Mouse (Mus musculus): ENCODE results near the gene Mybbp1a. TPM values are rescaled to one million over a fixed set of nuclear protein-coding genes. Genes with fewer than 3 reads are reported as not detected.
A peak's percentile ranks its signal among the peaks of the same experiment; 100 is the strongest.

Mybbp1a gene
- 10 to 100 TPM; 71.8 to 90.1 TPM for total RNA-seq (2021)
- long read RNA-seq, experiment 1, full-length matches to known transcripts = 80 of 108 reads
- long read RNA-seq, experiment 1, partial matches to known transcripts = 19 of 108 reads
- long read RNA-seq, experiment 1, other reads (novel, unspliced or antisense) = 9 of 108 reads
- long read RNA-seq, experiment 2, full-length matches to known transcripts = 101 of 134 reads
- long read RNA-seq, experiment 2, partial matches to known transcripts = 21 of 134 reads
- long read RNA-seq, experiment 2, other reads (novel, unspliced or antisense) = 12 of 134 reads

- peak; percentile 97 to 98 for DNase-seq (ENCODE audit: low spot score in 2 of 2)
Observed at GRCm38 (mm10) chr11:72440965-72441664, at the start of gene Mybbp1a. Mybbp1a (plus strand) TSS chr11:72441355.

- no peak for DNase-seq (ENCODE audit: low spot score in 2 of 2)
Observed at GRCm38 (mm10) chr11:72393243-72393642, 47.9 kb upstream of the Mybbp1a start.

GRCm38 (mm10) chr11:72393669-72394068 lies 47.5 kb upstream of the Mybbp1a start:
- peak in 1 of 2 experiments; percentile 55 for DNase-seq (ENCODE audit: low spot score in 2 of 2)

DNA sequence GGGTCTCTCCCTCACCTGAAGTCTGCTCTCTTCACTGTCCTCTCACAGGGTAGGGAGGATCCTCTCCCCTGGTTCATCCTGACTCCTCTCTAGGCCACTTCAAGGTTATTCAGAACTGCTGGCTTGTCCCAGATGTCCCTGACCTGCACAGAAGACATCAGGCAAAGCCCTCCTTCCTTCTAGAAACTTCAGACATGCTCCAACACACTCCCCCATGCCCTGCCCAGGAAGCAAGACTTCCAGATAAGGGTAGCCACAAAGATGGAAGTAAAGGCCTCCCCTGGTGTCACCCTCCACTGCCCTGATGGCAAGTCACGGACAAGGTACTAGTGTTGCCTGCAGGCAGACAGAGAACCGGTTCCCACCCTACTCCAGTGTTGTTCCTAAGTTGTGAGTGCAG lies 46.5 kb upstream of the Mybbp1a start:
- DNase-seq (ENCODE audit: low spot score in 2 of 2) = no peak

DNA sequence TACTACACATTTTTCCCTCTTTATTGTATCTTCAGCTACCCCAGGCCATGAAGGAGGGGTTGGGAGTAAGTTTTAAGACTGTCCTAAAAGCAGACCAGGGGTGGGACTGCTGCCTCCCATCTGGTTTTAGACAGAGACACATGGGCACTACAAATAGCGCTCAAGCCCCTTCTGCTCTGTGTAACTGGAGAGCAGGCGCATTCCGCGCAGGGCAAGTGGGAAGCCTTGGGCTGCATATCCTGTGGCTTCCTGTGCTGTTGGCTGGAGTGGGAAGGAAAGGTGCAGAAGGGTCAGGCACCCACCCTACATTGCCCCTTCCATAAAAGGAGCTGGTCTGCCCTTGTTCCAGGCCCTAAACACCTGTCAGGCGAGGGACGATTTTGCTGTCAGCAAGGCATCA lies 45.5 kb upstream of the Mybbp1a start:
- no peak for DNase-seq (ENCODE audit: low spot score in 2 of 2)

- DNase-seq (ENCODE audit: low spot score in 2 of 2) = peak in 1 of 2 experiments; percentile 42
Observed at GRCm38 (mm10) chr11:72396621-72397020, 44.5 kb upstream of the Mybbp1a start.

GRCm38 (mm10) chr11:72397072-72397471 lies 44.1 kb upstream of the Mybbp1a start:
- peak; percentile 62 to 81 for DNase-seq (ENCODE audit: low spot score in 2 of 2)

DNA sequence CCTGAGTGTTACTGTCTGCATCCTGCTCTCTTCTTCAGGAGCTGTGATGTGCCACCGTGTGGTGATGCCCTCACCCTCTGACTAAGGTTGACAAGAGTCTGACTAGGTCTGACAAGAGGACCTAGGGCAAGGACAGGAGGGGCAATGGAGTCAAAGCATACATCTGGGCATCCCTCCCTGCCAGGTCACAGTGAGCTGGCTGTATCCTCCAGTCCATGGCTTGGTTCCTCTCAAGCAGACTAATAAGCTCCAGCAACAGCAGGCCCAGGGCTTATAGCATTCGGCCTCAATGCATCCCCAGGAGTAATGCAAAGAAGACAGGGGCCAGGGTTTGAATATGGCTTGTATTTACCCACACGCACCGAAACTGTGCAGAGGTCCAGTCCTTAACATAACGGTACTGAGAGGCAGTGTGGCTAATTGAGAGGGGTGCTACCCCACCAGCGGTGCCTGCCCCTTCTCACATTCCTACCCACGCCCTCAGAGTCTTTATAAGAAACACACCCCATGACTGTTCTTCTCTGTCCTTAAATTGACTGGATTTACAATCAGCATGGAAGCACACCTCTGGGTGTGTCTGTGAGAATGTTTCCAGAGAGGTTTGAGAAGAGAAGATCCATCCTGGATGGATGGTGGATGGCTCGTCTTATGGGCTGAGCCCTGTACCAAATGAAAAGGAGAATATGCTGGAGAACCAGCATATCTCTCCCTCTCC lies 43.2 kb upstream of the Mybbp1a start:
- no peak for DNase-seq (ENCODE audit: low spot score in 2 of 2)

DNA sequence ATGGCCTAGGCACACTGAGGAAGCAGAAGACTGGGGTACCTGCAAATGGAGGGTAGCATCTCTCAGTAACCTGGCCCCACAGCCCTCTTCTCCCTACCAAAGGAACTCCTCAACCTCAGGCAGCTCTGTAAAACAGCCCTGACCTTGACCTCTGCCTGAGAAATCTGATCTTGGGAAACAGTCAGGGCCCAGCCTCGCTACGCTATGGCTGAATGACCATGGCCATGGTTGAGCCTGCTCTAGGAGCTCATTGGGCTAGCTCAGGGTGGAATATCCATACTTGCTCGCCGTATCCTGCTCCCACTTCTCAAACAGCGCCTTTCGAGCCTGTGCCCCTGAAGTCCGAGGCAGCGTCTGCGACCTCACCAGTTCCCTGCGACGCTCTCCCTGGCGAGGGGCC lies 40.1 kb upstream of the Mybbp1a start:
- DNase-seq (ENCODE audit: low spot score in 2 of 2) = no peak

DNA sequence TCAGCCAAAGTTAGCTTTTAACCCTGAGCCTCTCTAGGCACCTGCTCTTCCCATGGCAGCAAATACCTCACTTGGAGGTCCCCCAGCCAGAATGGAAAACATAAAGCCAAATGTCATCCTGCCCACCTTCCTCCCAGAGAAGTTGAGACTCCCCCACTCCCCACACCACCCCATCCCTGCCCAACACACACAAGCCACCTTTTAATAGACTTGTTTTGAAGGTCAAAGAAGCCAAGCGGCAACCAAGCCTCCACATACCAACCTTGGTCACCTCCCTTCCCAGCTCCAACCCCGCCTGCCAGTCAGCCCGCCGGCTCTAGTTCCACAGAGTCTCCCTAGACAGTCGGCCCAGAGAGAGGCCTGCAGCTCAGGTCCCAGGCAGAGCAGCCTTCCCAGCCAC lies 39.1 kb upstream of the Mybbp1a start:
- DNase-seq (ENCODE audit: low spot score in 2 of 2) = no peak

DNA sequence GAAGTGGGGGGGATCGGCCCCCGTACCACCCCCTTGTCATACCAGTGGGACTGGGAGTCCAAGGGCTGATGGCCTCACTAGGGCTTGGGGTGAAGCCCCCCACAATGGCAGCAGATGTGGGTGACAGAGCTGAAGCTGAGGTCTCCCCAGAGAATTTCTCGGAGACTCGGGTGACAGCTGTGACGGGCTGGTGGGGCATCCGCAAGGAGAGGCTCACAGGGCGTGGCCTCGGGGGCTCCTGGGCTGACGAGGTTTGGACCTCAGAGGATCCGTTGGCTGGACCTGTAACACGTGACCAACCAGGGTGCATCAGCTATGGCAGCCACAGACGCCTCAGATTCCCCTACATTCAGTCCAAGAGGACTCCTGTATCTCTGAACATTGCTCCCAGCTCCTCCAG lies 38.2 kb upstream of the Mybbp1a start:
- DNase-seq (ENCODE audit: low spot score in 2 of 2) = no peak

GRCm38 (mm10) chr11:72405532-72405931 lies 35.6 kb upstream of the Mybbp1a start:
- no peak for DNase-seq (ENCODE audit: low spot score in 2 of 2)

DNA sequence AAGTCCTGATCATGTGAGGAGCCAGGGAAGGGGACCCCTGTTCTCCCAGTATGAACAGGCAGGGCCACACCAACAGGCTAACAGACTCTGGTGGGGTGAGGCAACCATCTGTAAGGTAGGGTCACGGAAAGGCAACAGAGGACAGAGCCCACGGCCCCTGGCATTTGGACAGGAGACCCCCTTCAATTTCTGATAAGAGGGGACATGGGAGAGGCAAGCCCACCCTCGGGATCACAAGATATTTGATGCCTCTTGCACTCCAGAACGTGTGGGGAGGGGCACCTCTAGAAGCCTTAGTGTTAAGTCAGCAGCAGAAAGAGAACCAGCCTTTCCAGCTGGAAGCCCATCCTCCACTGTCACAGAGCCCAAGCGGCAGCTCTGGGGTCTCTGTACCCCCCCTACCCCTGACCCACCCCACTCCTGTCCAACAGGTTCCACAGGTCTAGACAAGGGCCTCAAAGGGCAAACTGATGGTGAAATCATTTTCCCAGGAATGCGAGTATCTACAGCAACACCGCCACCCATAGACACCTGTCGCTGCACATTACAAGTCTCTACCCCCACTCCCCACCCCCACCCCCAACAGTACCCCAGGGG lies 35.0 kb upstream of the Mybbp1a start:
- no peak for DNase-seq (ENCODE audit: low spot score in 2 of 2)

DNA sequence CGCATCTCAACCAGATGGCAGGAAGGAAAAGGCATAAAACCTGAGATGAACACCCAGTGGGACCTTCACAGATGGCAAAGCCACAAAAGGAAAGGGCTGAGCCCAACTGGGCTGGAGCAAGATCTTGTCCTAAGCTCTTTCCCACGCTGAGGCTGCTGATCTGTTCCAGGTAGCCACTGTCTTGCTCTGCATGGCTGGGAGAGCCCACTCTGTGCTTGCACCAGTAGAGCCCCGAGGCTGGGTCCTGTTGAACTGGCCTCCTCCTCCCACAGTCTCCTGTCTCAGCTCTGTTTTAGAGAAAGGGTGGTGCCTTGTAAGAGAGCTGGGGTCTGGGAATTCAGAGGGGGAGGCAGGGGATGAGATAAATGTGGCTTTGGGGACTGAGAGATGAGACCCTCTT lies 34.1 kb upstream of the Mybbp1a start:
- DNase-seq (ENCODE audit: low spot score in 2 of 2) = no peak

DNA sequence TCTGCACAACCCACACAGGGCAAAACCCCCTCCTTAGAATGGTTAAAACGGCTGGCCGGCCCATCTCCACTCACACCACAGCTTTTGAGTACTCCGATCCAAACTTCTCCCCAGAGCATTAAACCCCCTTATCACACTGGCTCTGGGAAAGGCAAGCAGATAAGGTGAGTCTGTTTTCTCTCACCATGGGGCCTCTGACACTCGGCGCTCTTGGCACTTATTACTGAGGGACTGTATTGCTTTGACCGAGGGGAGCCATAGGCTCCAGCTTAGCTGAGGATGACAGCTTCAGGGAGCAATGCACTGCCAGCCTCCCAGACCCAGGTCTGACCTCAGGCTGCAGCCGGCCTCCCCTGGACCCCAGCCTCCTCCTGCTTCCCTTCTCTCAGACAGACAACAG lies 33.6 kb upstream of the Mybbp1a start:
- no peak for DNase-seq (ENCODE audit: low spot score in 2 of 2)

GRCm38 (mm10) chr11:72408451-72409170 lies 32.5 kb upstream of the Mybbp1a start:
- no peak for DNase-seq (ENCODE audit: low spot score in 2 of 2)

DNA sequence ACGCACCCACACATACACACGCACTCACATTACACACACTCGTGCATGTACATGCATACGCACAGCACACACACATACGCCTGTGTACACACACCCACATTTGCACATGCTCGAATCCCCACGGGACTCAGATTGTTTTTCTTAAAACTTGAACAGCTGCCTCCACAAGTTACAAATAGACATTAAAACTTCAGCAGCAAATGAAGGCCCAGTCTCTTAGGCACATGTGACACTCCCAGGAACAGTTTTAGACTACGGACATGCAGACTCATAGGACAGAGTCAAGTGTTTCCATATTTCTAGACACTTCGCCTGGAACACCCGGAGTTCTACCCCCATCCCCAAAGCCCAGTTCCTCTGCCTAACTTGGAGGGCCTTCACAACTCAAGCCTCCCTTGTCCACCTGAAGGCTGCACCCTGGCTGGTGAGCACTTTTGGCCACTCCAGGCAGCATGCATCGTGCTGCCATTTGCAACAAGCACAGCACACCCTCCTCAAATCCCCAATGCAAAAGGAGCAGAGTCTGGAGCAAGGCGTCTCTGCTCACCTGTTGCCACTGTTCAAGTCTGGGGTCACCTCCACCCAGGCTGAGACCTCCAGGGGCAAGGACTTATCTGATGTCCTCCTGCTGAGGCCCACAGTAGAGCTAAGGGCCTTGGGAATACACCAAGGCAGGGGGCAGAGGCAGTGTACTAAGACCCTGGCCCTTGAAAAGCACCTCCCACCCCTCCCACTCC lies 31.3 kb upstream of the Mybbp1a start:
- DNase-seq (ENCODE audit: low spot score in 2 of 2) = no peak

DNA sequence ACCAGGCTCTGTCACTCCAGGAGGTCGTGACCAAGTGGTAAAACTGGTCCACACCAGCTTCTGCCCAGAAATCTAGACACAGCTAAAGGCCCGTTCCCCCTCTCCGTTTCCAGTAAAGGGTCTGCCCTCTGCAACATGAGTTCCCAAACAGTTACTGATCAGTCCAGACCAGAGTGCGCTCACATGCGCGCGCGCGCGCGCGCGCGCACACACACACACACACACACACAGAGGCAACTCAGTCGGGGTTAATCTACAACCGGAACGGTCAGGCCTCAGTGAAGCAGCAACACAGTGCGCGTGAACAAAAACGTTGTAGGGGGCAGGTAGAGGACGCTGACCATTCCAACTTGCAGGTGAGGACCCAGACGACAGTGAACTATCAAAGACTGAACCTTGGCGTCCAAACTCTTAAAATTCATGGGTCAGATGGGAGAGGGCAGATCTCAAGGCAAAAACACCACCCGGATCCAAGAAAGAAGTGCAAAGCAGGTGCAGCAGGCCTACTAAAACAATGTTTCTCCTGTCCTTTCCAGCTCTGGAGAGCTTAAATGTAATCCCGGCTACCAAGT lies 30.5 kb upstream of the Mybbp1a start:
- no peak for DNase-seq (ENCODE audit: low spot score in 2 of 2)

DNA sequence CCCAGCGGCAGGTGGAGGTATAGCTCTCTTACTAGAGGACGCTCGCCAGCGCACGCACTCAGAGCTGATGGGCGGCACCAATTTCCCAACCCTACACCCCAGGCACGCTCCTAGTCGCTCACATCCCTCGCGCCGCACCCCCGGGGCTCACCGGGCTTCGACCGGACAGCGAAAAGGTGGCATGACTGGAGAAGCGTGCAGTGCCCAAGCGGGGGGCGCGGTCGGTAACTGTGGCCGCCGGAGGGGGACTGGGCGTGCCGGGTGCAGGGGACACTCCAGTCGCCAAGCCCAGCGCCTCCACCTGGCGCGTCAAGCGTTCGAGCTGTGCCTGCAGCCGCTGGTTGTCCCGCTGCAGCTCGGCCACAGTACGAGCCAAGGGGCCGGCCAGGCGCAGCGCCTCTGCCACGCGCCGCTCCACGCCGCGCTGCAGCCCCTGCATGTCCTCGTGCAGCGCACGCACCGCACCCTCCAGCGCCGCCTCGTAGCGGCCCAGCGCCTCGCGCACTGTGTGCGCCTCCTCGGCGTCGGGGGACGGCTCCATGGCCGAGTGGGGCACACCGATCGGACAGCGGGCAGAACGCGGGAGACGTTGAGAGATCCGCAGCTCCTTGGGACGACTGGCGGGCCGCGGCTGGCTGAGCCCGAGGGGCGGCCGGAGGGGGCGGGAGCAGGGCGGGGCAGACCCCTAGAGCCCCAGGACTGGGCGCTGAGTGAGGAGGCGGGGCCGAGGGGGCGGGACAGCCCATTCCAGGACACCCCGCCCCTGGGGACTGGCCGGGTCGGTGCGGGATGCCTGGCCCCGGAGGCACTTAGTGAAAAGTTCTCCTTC lies 29.8 kb upstream of the Mybbp1a start, which contains the start of gene Smtnl2:
Gene Smtnl2 (minus strand): TSS at position 621 of the 829 bp plus-strand sequence.
- peak; percentile 85 to 91 for DNase-seq (ENCODE audit: low spot score in 2 of 2)
